Mouse (Mus musculus): Measurements from ENCODE around the gene Stap1. TPM values are rescaled to one million over a fixed set of nuclear protein-coding genes. Genes with fewer than 3 reads are reported as not detected.

The Stap1 gene
- polyA plus RNA-seq, 2 experiments = 1.4 to 2.0 TPM

- no peak overlapping the region for H3K4me2 ChIP-seq (ENCODE audit: low read depth)
- 18% methylated on average over 3 of the region's 3 CpGs for WGBS (ENCODE audit: insufficient replicate concordance)
- TF ChIP-seq EP300 (IDR thresholded peaks at IDR 0.05; ENCODE audit: low read depth) (no peak), CTCF (IDR thresholded peaks at IDR 0.05; ENCODE audit: low read depth) (no peak)
These were observed 27.4 kb downstream of the Stap1 start for GRCm38 (mm10) chr5:86098988-86099387.

DNA sequence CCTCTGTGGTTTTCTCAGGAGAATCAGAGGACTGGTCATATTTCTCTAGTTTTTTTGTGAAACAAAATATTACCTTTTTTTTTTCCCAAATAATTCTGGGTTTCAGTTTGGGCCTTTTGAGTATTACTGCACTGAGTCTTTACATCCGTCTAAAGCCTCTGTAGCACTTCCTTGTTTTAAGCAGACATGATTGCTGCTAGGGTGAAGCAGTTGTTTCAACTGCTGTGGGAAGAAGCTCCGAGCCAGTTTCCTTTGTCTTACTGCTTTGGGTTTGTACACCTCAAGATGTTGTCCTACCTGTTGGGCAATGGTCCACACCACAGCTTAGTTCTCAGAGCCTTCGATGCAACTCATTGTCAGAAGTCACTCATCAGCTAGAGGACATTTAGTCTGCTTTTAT, 29.1 kb downstream of the Stap1 start:
- H3K4me2 ChIP-seq (ENCODE audit: low read depth) = no peak overlapping the region
- H3K4me3 ChIP-seq (ENCODE audit: insufficient read depth in 1 of 2, low read depth in 2 of 2, low read length in 2 of 2) = no peak overlapping the region
- H3K9ac ChIP-seq (replicated peaks) = no peak overlapping the region
- ATAC-seq (ENCODE audit: insufficient read depth) (no peak), DNase-seq (ENCODE audit: low read depth in 3 of 3, low spot score in 3 of 3) (no peak)
- no peak for TF ChIP-seq EP300 (IDR thresholded peaks at IDR 0.05; ENCODE audit: low read depth)
- TF ChIP-seq CTCF (IDR thresholded peaks at IDR 0.05; ENCODE audit: low read depth) = no peak
- WGBS (ENCODE audit: insufficient replicate concordance) = 51% methylated on average over 3 of the region's 3 CpGs
- no peak overlapping the region for H3K27ac ChIP-seq
- no peaks in the 10 kb centered on the region for H3K27me3 ChIP-seq (ENCODE audit: control insufficient read depth, insufficient read depth, low read length)
- H3K36me3 ChIP-seq (replicated peaks; ENCODE audit: control insufficient read depth, insufficient read depth, low read depth) = no peaks in the 10 kb centered on the region
- H3K4me1 ChIP-seq (replicated peaks; ENCODE audit: control insufficient read depth in 2 of 2, insufficient read depth in 2 of 2, low read length in 1 of 2) = 0 out of 4 replicates have a peak, but pooled peaks cover 0 to 2% of the 10 kb centered on the region in 2 experiments
- H3K9me3 ChIP-seq (ENCODE audit: control insufficient read depth, low read length) = no peaks in the 10 kb centered on the region

More at GRCm38 (mm10) chr5:86098988-86099387, 27.4 kb downstream of the Stap1 start:
- ATAC-seq (ENCODE audit: insufficient read depth) (no peak), DNase-seq (ENCODE audit: low read depth in 3 of 3, low spot score in 3 of 3) (no peak)
- no peak overlapping the region for H3K27ac ChIP-seq
- H3K27me3 ChIP-seq (ENCODE audit: control insufficient read depth, insufficient read depth, low read length) = no peaks in the 10 kb centered on the region
- H3K4me3 ChIP-seq (ENCODE audit: insufficient read depth in 1 of 2, low read depth in 2 of 2, low read length in 2 of 2) = no peak overlapping the region
- no peaks in the 10 kb centered on the region for H3K36me3 ChIP-seq (replicated peaks; ENCODE audit: control insufficient read depth, insufficient read depth, low read depth)
- 0 out of 4 replicates have a peak, but pooled peaks cover 2% of the 10 kb centered on the region in 2 experiments for H3K4me1 ChIP-seq (replicated peaks; ENCODE audit: control insufficient read depth in 2 of 2, insufficient read depth in 2 of 2, low read length in 1 of 2)
- H3K9ac ChIP-seq (replicated peaks) = no peak overlapping the region
- no peaks in the 10 kb centered on the region for H3K9me3 ChIP-seq (ENCODE audit: control insufficient read depth, low read length)

GRCm38 (mm10) chr5:86102176-86102575, 30.6 kb downstream of the Stap1 start:
- Histone ChIP-seq H3K4me1 (replicated peaks; ENCODE audit: control insufficient read depth in 2 of 2, insufficient read depth in 2 of 2, low read length in 1 of 2) (0 out of 4 replicates have a peak, but pooled peaks cover 0 to 2% of the 10 kb centered on the region in 2 experiments), H3K27me3 (ENCODE audit: control insufficient read depth, insufficient read depth, low read length) (no peaks in the 10 kb centered on the region), H3K4me2 (ENCODE audit: low read depth) (no peak overlapping the region), H3K4me3 (ENCODE audit: insufficient read depth in 1 of 2, low read depth in 2 of 2, low read length in 2 of 2) (no peak overlapping the region), H3K9me3 (ENCODE audit: control insufficient read depth, low read length) (no peaks in the 10 kb centered on the region), H3K27ac (no peak overlapping the region), H3K9ac (replicated peaks) (no peak overlapping the region), H3K36me3 (replicated peaks; ENCODE audit: control insufficient read depth, insufficient read depth, low read depth) (no peaks in the 10 kb centered on the region)
- no peak for DNase-seq (ENCODE audit: low read depth in 3 of 3, low spot score in 3 of 3)
- ATAC-seq (ENCODE audit: insufficient read depth) = no peak
- 89% methylated on average over 2 of the region's 2 CpGs for WGBS (ENCODE audit: insufficient replicate concordance)
- no peak for TF ChIP-seq EP300 (IDR thresholded peaks at IDR 0.05; ENCODE audit: low read depth)

GRCm38 (mm10) chr5:86106610-86107009, 35.1 kb downstream of the Stap1 start:
- ATAC-seq (ENCODE audit: insufficient read depth) (no peak), DNase-seq (ENCODE audit: low read depth in 3 of 3, low spot score in 3 of 3) (no peak)
- no peaks in the 10 kb centered on the region for H3K4me1 ChIP-seq (replicated peaks; ENCODE audit: control insufficient read depth in 2 of 2, insufficient read depth in 2 of 2, low read length in 1 of 2)
- TF ChIP-seq EP300 (IDR thresholded peaks at IDR 0.05; ENCODE audit: low read depth) (no peak), CTCF (IDR thresholded peaks at IDR 0.05; ENCODE audit: low read depth) (no peak)
- no peak overlapping the region for H3K9ac ChIP-seq (replicated peaks)
- H3K27me3 ChIP-seq (ENCODE audit: control insufficient read depth, insufficient read depth, low read length) = no peaks in the 10 kb centered on the region
- no peaks in the 10 kb centered on the region for H3K36me3 ChIP-seq (replicated peaks; ENCODE audit: control insufficient read depth, insufficient read depth, low read depth)
- H3K4me3 ChIP-seq (ENCODE audit: insufficient read depth in 1 of 2, low read depth in 2 of 2, low read length in 2 of 2) = no peak overlapping the region
- WGBS (ENCODE audit: insufficient replicate concordance) = 57% methylated on average over 2 of the region's 2 CpGs
- no peak overlapping the region for H3K4me2 ChIP-seq (ENCODE audit: low read depth)
- no peak overlapping the region for H3K27ac ChIP-seq
- no peaks in the 10 kb centered on the region for H3K9me3 ChIP-seq (ENCODE audit: control insufficient read depth, low read length)

- DNase-seq (ENCODE audit: low read depth in 3 of 3, low spot score in 3 of 3) (no peak), ATAC-seq (ENCODE audit: insufficient read depth) (no peak)
- 60% methylated on average over 1 of the region's 1 CpGs for WGBS (ENCODE audit: insufficient replicate concordance)
These were observed 39.5 kb downstream of the Stap1 start for GRCm38 (mm10) chr5:86111074-86111473.

More at GRCm38 (mm10) chr5:86111074-86111473, 39.5 kb downstream of the Stap1 start:
- H3K9me3 ChIP-seq (ENCODE audit: control insufficient read depth, low read length) = no peaks in the 10 kb centered on the region
- H3K4me2 ChIP-seq (ENCODE audit: low read depth) = no peak overlapping the region
- no peak for TF ChIP-seq CTCF (IDR thresholded peaks at IDR 0.05; ENCODE audit: low read depth)
- no peak for TF ChIP-seq EP300 (IDR thresholded peaks at IDR 0.05; ENCODE audit: low read depth)
- no peak overlapping the region for H3K9ac ChIP-seq (replicated peaks)
- no peaks in the 10 kb centered on the region for H3K27me3 ChIP-seq (ENCODE audit: control insufficient read depth, insufficient read depth, low read length)
- H3K4me3 ChIP-seq (ENCODE audit: insufficient read depth in 1 of 2, low read depth in 2 of 2, low read length in 2 of 2) = no peak overlapping the region
- no peaks in the 10 kb centered on the region for H3K36me3 ChIP-seq (replicated peaks; ENCODE audit: control insufficient read depth, insufficient read depth, low read depth)
- H3K27ac ChIP-seq = no peak overlapping the region
- H3K4me1 ChIP-seq (replicated peaks; ENCODE audit: control insufficient read depth in 2 of 2, insufficient read depth in 2 of 2, low read length in 1 of 2) = no peaks in the 10 kb centered on the region

Data from liver, embryonic 14.5 days (tissue).